ENCODE assay signal across 17 mouse cellular contexts in the genomic region with DNA sequence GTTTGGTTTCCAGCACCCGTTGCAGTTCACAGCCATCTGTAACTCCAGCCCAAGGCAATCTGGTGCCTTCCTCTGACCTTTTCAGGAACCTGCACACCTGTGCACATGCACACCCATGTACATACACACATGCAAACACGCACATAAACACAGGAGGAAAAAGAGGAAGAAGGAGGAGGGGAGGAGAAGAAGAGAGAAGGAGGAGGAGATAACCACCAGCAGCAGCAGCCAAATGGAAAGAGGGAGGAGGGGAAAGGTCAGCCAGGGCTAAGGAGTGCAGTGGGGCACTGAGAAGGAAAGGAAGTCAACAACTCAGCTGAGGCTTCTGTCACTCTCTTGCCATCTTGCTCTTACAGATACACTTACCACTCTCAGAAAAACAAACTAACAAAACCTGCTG. TPM values are rescaled to one million over a fixed set of nuclear protein-coding genes. Genes with fewer than 3 reads are reported as not detected.
A peak's percentile ranks its signal among the peaks of the same experiment; 100 is the strongest.
DNase-seq lines count a peak whose midpoint lies in the region; ATAC-seq and TF ChIP-seq lines count a peak whose summit lies in the region.
"Had no signal": no experiment of that assay in that cellular context is flagged by ENCODE, and none has a peak within 500 bp of the region (broad histone marks: within the 10 kb centered on the region; RNA-seq: fewer than 3 reads in every experiment).

No protein-coding gene starts in this region.

- H3K79me2 ChIP-seq in MEL (ENCODE audit: control insufficient read depth, insufficient read depth, low read length, poor library complexity), result no peaks in the 10 kb centered on the region

- no peak overlapping the region for H3K9ac ChIP-seq in liver, embryonic 11.5 days (ENCODE audit: low read depth, low read length)
- H3K9ac ChIP-seq in MEL (ENCODE audit: control insufficient read depth, low read depth, low read length, poor library complexity, severe bottlenecking), result no peak overlapping the region
- H3K9ac ChIP-seq: embryonic facial prominence, embryonic 12.5 days; forebrain, postnatal 0 days; lung, embryonic 14.5 days; midbrain, embryonic 12.5 days had no signal

- TF ChIP-seq RAD21 in MEL (IDR thresholded peaks at IDR 0.05; ENCODE audit: low read depth, low read length), result no peak

- no peak for TF ChIP-seq CTCF in MEL (IDR thresholded peaks at IDR 0.05 in 2 of 3, conservative IDR thresholded peaks at IDR 0.05 in 1 of 3; ENCODE audit: control insufficient read depth in 1 of 3, insufficient read depth in 1 of 3, low read depth in 2 of 3, low read length in 3 of 3, poor library complexity in 1 of 3, severe bottlenecking in 1 of 3)

- 38% methylated on average over 2 of the region's 2 CpGs for WGBS in liver, embryonic 11.5 days

- H3K9me3 ChIP-seq in liver, embryonic 11.5 days (ENCODE audit: control insufficient read depth, low read length), result no peaks in the 10 kb centered on the region
- no peaks in the 10 kb centered on the region for H3K9me3 ChIP-seq in MEL (replicated peaks; ENCODE audit: insufficient read depth, low read length)
- H3K9me3 ChIP-seq in megakaryocyte, embryonic 14.5 days, result no peaks in the 10 kb centered on the region
- H3K9me3 ChIP-seq: embryonic facial prominence, embryonic 12.5 days; heart, embryonic 10.5 days; midbrain, embryonic 12.5 days had no signal

- no peak overlapping the region for H3K4me3 ChIP-seq in liver, embryonic 11.5 days (ENCODE audit: low read depth, low read length)
- H3K4me3 ChIP-seq in MEL (ENCODE audit: control insufficient read depth in 1 of 2, insufficient read depth in 1 of 2, low read depth in 2 of 2, low read length in 2 of 2), result no peak overlapping the region
- peak overlapping the region; percentile 67 for H3K4me3 ChIP-seq in megakaryocyte, embryonic 14.5 days (replicated peaks)
- H3K4me3 ChIP-seq: embryonic facial prominence, embryonic 12.5 days; heart, embryonic 10.5 days; midbrain, embryonic 12.5 days had no signal

- ATAC-seq in liver, embryonic 11.5 days (replicated peaks; ENCODE audit: low FRiP score), result no peak
- ATAC-seq: forebrain, postnatal 0 days; Patski had no signal

- no peak overlapping the region for H3K4me2 ChIP-seq in liver, embryonic 11.5 days
- H3K4me2 ChIP-seq: embryonic facial prominence, embryonic 12.5 days; lung, embryonic 14.5 days; midbrain, embryonic 12.5 days had no signal

- no peaks in the 10 kb centered on the region for H3K27me3 ChIP-seq in liver, embryonic 11.5 days (replicated peaks; ENCODE audit: control insufficient read depth, insufficient read depth, low read length)
- no peaks in the 10 kb centered on the region for H3K27me3 ChIP-seq in MEL (ENCODE audit: control insufficient read depth in 1 of 2, insufficient read depth in 2 of 2, low read length in 2 of 2)
- H3K27me3 ChIP-seq in megakaryocyte, embryonic 14.5 days (replicated peaks), result no peaks in the 10 kb centered on the region
- H3K27me3 ChIP-seq: embryonic facial prominence, embryonic 12.5 days; midbrain, embryonic 12.5 days had no signal

- H3K36me3 ChIP-seq in liver, embryonic 11.5 days (ENCODE audit: control insufficient read depth, insufficient read depth, low read length), result no peaks in the 10 kb centered on the region
- peaks cover 0 to 7% of the 10 kb centered on the region in 2 experiments; a peak in 2 of 4 replicates for H3K36me3 ChIP-seq in MEL (ENCODE audit: control insufficient read depth in 1 of 2, insufficient read depth in 2 of 2, low read length in 2 of 2)
- no peaks in the 10 kb centered on the region for H3K36me3 ChIP-seq in megakaryocyte, embryonic 14.5 days (replicated peaks; ENCODE audit: low read length)
- H3K36me3 ChIP-seq: embryonic facial prominence, embryonic 12.5 days; heart, embryonic 10.5 days; midbrain, embryonic 12.5 days had no signal

- H3K4me1 ChIP-seq in liver, embryonic 11.5 days (replicated peaks; ENCODE audit: control insufficient read depth, insufficient read depth, low read length), result peaks cover 5% of the 10 kb centered on the region; the same call in 1 of the 2 replicates
- H3K4me1 ChIP-seq in MEL (ENCODE audit: control insufficient read depth in 1 of 2, insufficient read depth in 2 of 2, low read length in 2 of 2), result peaks cover 3 to 9% of the 10 kb centered on the region in 2 experiments; a peak in 3 of 4 replicates
- H3K4me1 ChIP-seq in megakaryocyte, embryonic 14.5 days, result peaks cover 14% of the 10 kb centered on the region
- H3K4me1 ChIP-seq: embryonic facial prominence, embryonic 12.5 days; midbrain, embryonic 12.5 days had no signal

- no peak overlapping the region for H3K27ac ChIP-seq in liver, embryonic 11.5 days (ENCODE audit: low read depth, low read length)
- no peak overlapping the region for H3K27ac ChIP-seq in MEL (ENCODE audit: control insufficient read depth, low read depth, low read length)
- H3K27ac ChIP-seq: embryonic facial prominence, embryonic 12.5 days; heart, embryonic 10.5 days; midbrain, embryonic 12.5 days had no signal

- DNase-seq in liver, embryonic 11.5 days (ENCODE audit: low spot score), result peak; percentile 27
- no peak for DNase-seq in liver
- DNase-seq in B cell, adult 2 months, result peak; percentile 29 to 30
- DNase-seq in MEL (ENCODE audit: low read depth, low spot score), result peak; percentile 74
- no peak for DNase-seq in left cerebral cortex, postnatal 25 days (ENCODE audit: low spot score in 2 of 2)
- DNase-seq in adrenal gland, adult 8-10 months, result no peak
- DNase-seq: forebrain, postnatal 0 days; lung, embryonic 14.5 days; thymus, adult 2 months had no signal

- TF ChIP-seq POLR2A in MEL (IDR thresholded peaks at IDR 0.05; ENCODE audit: control insufficient read depth in 1 of 2, insufficient read depth in 1 of 2, low read depth in 1 of 2, low read length in 2 of 2, poor library complexity in 1 of 2), result no peak

- peak in 1 of 2 experiments; percentile 47; a peak in 1 of 4 replicates for TF ChIP-seq EP300 in MEL (IDR thresholded peaks at IDR 0.05; ENCODE audit: low read depth in 1 of 2, low read length in 2 of 2)

- intact Hi-C loops in left cerebral cortex, postnatal 25 days (cut with DNase I), result no loop called here

TF ChIP-seq in MEL, 35 proteins besides CTCF, POLR2A, EP300 and RAD21:
- TF ChIP-seq MAZ (IDR thresholded peaks at IDR 0.05; ENCODE audit: low read depth, low read length), result no peak
- 0 out of 2 replicates have a peak, but pooled peaks have one; percentile 27 for TF ChIP-seq TBP (IDR thresholded peaks at IDR 0.05; ENCODE audit: low read depth, low read length)
- TF ChIP-seq ETS1 (IDR thresholded peaks at IDR 0.05; ENCODE audit: low read depth, low read length), result peak; percentile 63
- TF ChIP-seq CHD1 (IDR thresholded peaks at IDR 0.05; ENCODE audit: low read depth, low read length), result no peak
- no peak for TF ChIP-seq MYB (IDR thresholded peaks at IDR 0.05; ENCODE audit: low read depth, low read length)
- TF ChIP-seq MXI1 (IDR thresholded peaks at IDR 0.05; ENCODE audit: low read depth, low read length), result peak; percentile 32; the same call in 1 of the 2 replicates
- no peak for TF ChIP-seq GATA1 (IDR thresholded peaks at IDR 0.05; ENCODE audit: low read depth, low read length)
- no peak for TF ChIP-seq MAFK (IDR thresholded peaks at IDR 0.05; ENCODE audit: borderline replicate concordance, low read depth, low read length)
TF ChIP-seq in MEL: peak in this region for 3.

RNA-seq across cellular contexts. Expression of gene Cyp4f18, which starts 28.4 kb away (rescaled TPM):
- 0.60 and 2.1 TPM in 2 replicates for polyA plus RNA-seq in liver, embryonic 11.5 days (2014; fragmentation: Nextera tagmentation; extraction: Ambion mirVana)
- total RNA-seq in MEL (2012; rRNA removed), result 0.08 TPM in 1 of 2 replicates, not detected in the other
- polyA plus RNA-seq in MEL (2012; ENCODE audit: insufficient read depth in 1 of 2, insufficient read length in 2 of 2, low read depth in 1 of 2, low replicate concordance in 2 of 2, missing spikeins in 1 of 2), result not detected
- 5.2 and 6.8 TPM in 2 replicates for polyA plus RNA-seq in megakaryocyte, embryonic 14.5 days (2012; ENCODE audit: insufficient read depth, low replicate concordance)
- not detected for total RNA-seq in left cerebral cortex, postnatal 25 days (2021)
- total RNA-seq in adrenal gland, adult 8-10 months (2022), result 10 to 100 TPM in 2 of 4 experiments, 1 to 10 TPM in 2; 5.3 to 12.2 (median 8.6) TPM
- total RNA-seq: forebrain, postnatal 0 days had no signal
- polyA plus RNA-seq: heart, embryonic 10.5 days; Patski had no signal

RNA-seq across cellular contexts. Expression of gene Zfp961, which starts 30.2 kb away (rescaled TPM):
- 22.7 and 24.1 TPM in 2 replicates for polyA plus RNA-seq in liver, embryonic 11.5 days (2014; fragmentation: Nextera tagmentation; extraction: Ambion mirVana)
- 28.2 and 30.6 TPM in 2 replicates for total RNA-seq in MEL (2012; rRNA removed)
- 10 to 100 TPM in 1 of 2 experiments, not detected in 1; 26.1 TPM for polyA plus RNA-seq in MEL (2012; ENCODE audit: insufficient read depth in 1 of 2, insufficient read length in 2 of 2, low read depth in 1 of 2, low replicate concordance in 2 of 2, missing spikeins in 1 of 2)
- 0.17 TPM in 1 of 2 replicates, not detected in the other for polyA plus RNA-seq in megakaryocyte, embryonic 14.5 days (2012; ENCODE audit: insufficient read depth, low replicate concordance)
- 10 to 100 TPM; 13.5 to 14.2 TPM for total RNA-seq in left cerebral cortex, postnatal 25 days (2021)
- 10 to 100 TPM; 22.0 to 30.6 (median 27.0) TPM for total RNA-seq in adrenal gland, adult 8-10 months (2022)

RNA-seq across cellular contexts. Expression of gene Olfr372, which starts 60.0 kb away (rescaled TPM):
- not detected in 2 replicates for polyA plus RNA-seq in liver, embryonic 11.5 days (2014; fragmentation: Nextera tagmentation; extraction: Ambion mirVana)
- 0.04 TPM in 1 of 2 replicates, not detected in the other for total RNA-seq in MEL (2012; rRNA removed)
- polyA plus RNA-seq in MEL (2012; ENCODE audit: insufficient read depth in 1 of 2, insufficient read length in 2 of 2, low read depth in 1 of 2, low replicate concordance in 2 of 2, missing spikeins in 1 of 2), result under 1 TPM in 1 of 2 experiments, not detected in 1; 0.01 TPM
- not detected in 2 replicates for polyA plus RNA-seq in megakaryocyte, embryonic 14.5 days (2012; ENCODE audit: insufficient read depth, low replicate concordance)
- not detected for total RNA-seq in left cerebral cortex, postnatal 25 days (2021)
- not detected for total RNA-seq in adrenal gland, adult 8-10 months (2022)
- total RNA-seq: forebrain, postnatal 0 days; gastrocnemius, adult 8-10 months; heart, postnatal 14 days had no signal
- polyA plus RNA-seq: embryonic facial prominence, embryonic 12.5 days; forebrain, postnatal 0 days; heart, embryonic 10.5 days; limb, embryonic 14.5 days; lung, embryonic 14.5 days; midbrain, embryonic 12.5 days; Patski; thymus, adult 2 months had no signal

Comparison
In these comparisons a context has a peak if more than half of its experiments do, and no peak if none do; other contexts are left out.
1. DNase-seq: peak in liver, embryonic 11.5 days (single experiment), B cell, adult 2 months (2 of 2) and MEL (single experiment); none in liver (single experiment), left cerebral cortex, postnatal 25 days (0 of 2) and adrenal gland, adult 8-10 months (single experiment).